Mouse (Mus musculus): ENCODE results near the gene Stk40. TPM values are rescaled to one million over a fixed set of nuclear protein-coding genes. Genes with fewer than 3 reads are reported as not detected.
A peak's percentile ranks its signal among the peaks of the same experiment; 100 is the strongest.
"Not testable (repeated sequence)": the region's sequence is repeated elsewhere in the genome, so short reads cannot be mapped to it uniquely, and the experiment has no call there.

Stk40 gene
- polyA plus RNA-seq, 1 experiment from 2014 or later: 17.3 TPM

DNA sequence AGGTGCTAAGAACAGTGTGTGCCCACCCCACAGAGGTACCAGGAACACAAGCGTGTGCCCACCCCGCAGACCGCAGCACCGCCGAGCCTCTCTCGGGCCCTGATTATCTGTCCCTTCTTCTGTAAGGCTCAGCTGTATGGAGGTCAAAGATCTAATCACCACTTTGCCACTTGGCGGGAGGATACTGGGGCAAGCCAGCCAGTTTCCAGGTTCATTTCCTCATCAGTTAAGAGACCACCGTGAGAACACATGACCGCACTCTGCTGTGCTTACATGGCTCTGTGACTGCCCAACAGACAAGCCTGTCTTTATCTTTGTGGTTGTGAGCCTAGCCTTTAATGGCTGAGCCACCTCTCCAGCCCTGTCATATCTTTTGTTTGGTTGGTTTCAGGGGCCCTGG is 20.7 kb upstream of the Stk40 start:
- Histone ChIP-seq H3K36me3 (ENCODE audit: control insufficient read depth, insufficient read depth, low read length) (0 out of 2 replicates have a peak, but pooled peaks cover 2% of the 10 kb centered on the region), H3K27ac (replicated peaks) (no peak overlapping the region), H3K4me2 (replicated peaks; ENCODE audit: low read depth) (no peak overlapping the region), H3K4me3 (ENCODE audit: low read depth, low read length) (no peak overlapping the region), H3K4me1 (replicated peaks; ENCODE audit: control insufficient read depth, insufficient read depth) (no peaks in the 10 kb centered on the region), H3K27me3 (ENCODE audit: control insufficient read depth, insufficient read depth, low read length) (no peaks in the 10 kb centered on the region), H3K9ac (ENCODE audit: low read length) (no peak overlapping the region), H3K9me3 (ENCODE audit: control insufficient read depth, low read length) (no peaks in the 10 kb centered on the region)
- WGBS: 84% methylated on average over 9 of the region's 9 CpGs
- no peak for DNase-seq (ENCODE audit: low spot score)
- peak; percentile 41; the same call in 1 of the 2 replicates for ATAC-seq (ENCODE audit: low FRiP score, low TSS enrichment)
- TF ChIP-seq CTCF (IDR thresholded peaks at IDR 0.05; ENCODE audit: low read depth) (no peak), EP300 (optimal IDR thresholded peaks at IDR 0.05) (no peak)

- no peak for TF ChIP-seq EP300 (optimal IDR thresholded peaks at IDR 0.05)
- no peak for TF ChIP-seq CTCF (IDR thresholded peaks at IDR 0.05; ENCODE audit: low read depth)
- no peak overlapping the region for H3K4me2 ChIP-seq (replicated peaks; ENCODE audit: low read depth)
- WGBS: 64% methylated on average over 8 of the region's 8 CpGs
- no peaks in the 10 kb centered on the region for H3K9me3 ChIP-seq (ENCODE audit: control insufficient read depth, low read length)
- no peaks in the 10 kb centered on the region for H3K27me3 ChIP-seq (ENCODE audit: control insufficient read depth, insufficient read depth, low read length)
- H3K4me1 ChIP-seq (replicated peaks; ENCODE audit: control insufficient read depth, insufficient read depth): no peaks in the 10 kb centered on the region
- DNase-seq (ENCODE audit: low spot score) (peak; percentile 45), ATAC-seq (ENCODE audit: low FRiP score, low TSS enrichment) (no peak)
- H3K36me3 ChIP-seq (ENCODE audit: control insufficient read depth, insufficient read depth, low read length): 0 out of 2 replicates have a peak, but pooled peaks cover 2% of the 10 kb centered on the region
- H3K9ac ChIP-seq (ENCODE audit: low read length): no peak overlapping the region
- no peak overlapping the region for H3K4me3 ChIP-seq (ENCODE audit: low read depth, low read length)
- H3K27ac ChIP-seq (replicated peaks): no peak overlapping the region
Measured at GRCm38 (mm10) chr4:126084382-126084781, 19.4 kb upstream of the Stk40 start.

DNA sequence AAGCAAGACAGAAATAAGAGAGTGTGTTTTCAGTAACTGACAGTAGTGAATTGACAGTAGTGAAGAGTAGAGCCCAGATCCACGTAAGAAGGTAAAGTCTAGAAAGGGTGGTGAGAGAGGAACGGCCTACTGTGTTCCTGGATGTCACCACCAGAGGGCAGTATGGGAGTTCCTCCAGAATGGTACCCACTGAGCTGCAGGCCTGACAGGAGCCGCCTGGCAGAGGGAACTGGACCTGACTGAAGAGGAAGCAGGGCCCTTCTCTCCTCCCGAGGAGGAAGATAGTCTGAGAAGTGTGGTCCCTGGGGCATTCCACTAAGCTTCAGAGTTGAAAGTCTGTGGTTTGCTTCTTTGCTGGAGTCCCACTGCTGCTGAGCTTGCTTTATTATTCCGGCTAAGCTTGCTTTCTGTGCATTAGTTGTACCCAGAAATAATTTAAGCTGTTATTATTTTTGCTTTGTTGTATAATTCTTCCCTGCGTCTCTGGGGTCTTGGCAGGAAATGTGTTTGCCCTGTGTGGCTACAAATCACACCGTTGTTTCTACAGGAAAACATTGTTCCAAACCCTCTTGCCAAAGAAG is 17.7 kb upstream of the Stk40 start:
- H3K4me3 ChIP-seq (ENCODE audit: low read depth, low read length): no peak overlapping the region
- 21% methylated on average over 7 of the region's 7 CpGs for whole genome bisulfite sequencing
- H3K27me3 ChIP-seq (ENCODE audit: control insufficient read depth, insufficient read depth, low read length): no peaks in the 10 kb centered on the region
- H3K9me3 ChIP-seq (ENCODE audit: control insufficient read depth, low read length): no peaks in the 10 kb centered on the region
- no peaks in the 10 kb centered on the region for H3K4me1 ChIP-seq (replicated peaks; ENCODE audit: control insufficient read depth, insufficient read depth)
- DNase-seq (ENCODE audit: low spot score) (peak; percentile 87), ATAC-seq (ENCODE audit: low FRiP score, low TSS enrichment) (peak; percentile 83)
- no peak overlapping the region for H3K9ac ChIP-seq (ENCODE audit: low read length)
- no peak overlapping the region for H3K4me2 ChIP-seq (replicated peaks; ENCODE audit: low read depth)
- 0 out of 2 replicates have a peak, but pooled peaks cover 2% of the 10 kb centered on the region for H3K36me3 ChIP-seq (ENCODE audit: control insufficient read depth, insufficient read depth, low read length)
- peak; percentile 97 for TF ChIP-seq CTCF (IDR thresholded peaks at IDR 0.05; ENCODE audit: low read depth)
- no peak for TF ChIP-seq EP300 (optimal IDR thresholded peaks at IDR 0.05)
- H3K27ac ChIP-seq (replicated peaks): no peak overlapping the region

- no peaks in the 10 kb centered on the region for H3K9me3 ChIP-seq (ENCODE audit: control insufficient read depth, low read length)
- H3K36me3 ChIP-seq (ENCODE audit: control insufficient read depth, insufficient read depth, low read length): 0 out of 2 replicates have a peak, but pooled peaks cover 2% of the 10 kb centered on the region
- H3K27ac ChIP-seq (replicated peaks): no peak overlapping the region
- WGBS: 66% methylated on average over 7 of the region's 7 CpGs
- no peak for DNase-seq (ENCODE audit: low spot score)
- H3K4me3 ChIP-seq (ENCODE audit: low read depth, low read length): no peak overlapping the region
- TF ChIP-seq EP300 (optimal IDR thresholded peaks at IDR 0.05) (no peak), CTCF (IDR thresholded peaks at IDR 0.05; ENCODE audit: low read depth) (no peak)
- H3K4me1 ChIP-seq (replicated peaks; ENCODE audit: control insufficient read depth, insufficient read depth): no peaks in the 10 kb centered on the region
- H3K4me2 ChIP-seq (replicated peaks; ENCODE audit: low read depth): no peak overlapping the region
- no peaks in the 10 kb centered on the region for H3K27me3 ChIP-seq (ENCODE audit: control insufficient read depth, insufficient read depth, low read length)
- H3K9ac ChIP-seq (ENCODE audit: low read length): no peak overlapping the region
- ATAC-seq (ENCODE audit: low FRiP score, low TSS enrichment): no peak
Measured at GRCm38 (mm10) chr4:126090101-126090847, 13.5 kb upstream of the Stk40 start.

- H3K36me3 ChIP-seq (ENCODE audit: control insufficient read depth, insufficient read depth, low read length): 0 out of 2 replicates have a peak, but pooled peaks cover 2% of the 10 kb centered on the region
- H3K4me2 ChIP-seq (replicated peaks; ENCODE audit: low read depth): no peak overlapping the region
- H3K9me3 ChIP-seq (ENCODE audit: control insufficient read depth, low read length): no peaks in the 10 kb centered on the region
- no peaks in the 10 kb centered on the region for H3K4me1 ChIP-seq (replicated peaks; ENCODE audit: control insufficient read depth, insufficient read depth)
- no peak overlapping the region for H3K27ac ChIP-seq (replicated peaks)
- no peaks in the 10 kb centered on the region for H3K27me3 ChIP-seq (ENCODE audit: control insufficient read depth, insufficient read depth, low read length)
- WGBS: 67% methylated on average over 4 of the region's 4 CpGs
- H3K4me3 ChIP-seq (ENCODE audit: low read depth, low read length): no peak overlapping the region
- no peak for ATAC-seq (ENCODE audit: low FRiP score, low TSS enrichment)
- no peak for TF ChIP-seq CTCF (IDR thresholded peaks at IDR 0.05; ENCODE audit: low read depth)
- no peak for TF ChIP-seq EP300 (optimal IDR thresholded peaks at IDR 0.05)
- no peak for DNase-seq (ENCODE audit: low spot score)
- no peak overlapping the region for H3K9ac ChIP-seq (ENCODE audit: low read length)
Measured at GRCm38 (mm10) chr4:126090848-126091124, 13.0 kb upstream of the Stk40 start.

DNA sequence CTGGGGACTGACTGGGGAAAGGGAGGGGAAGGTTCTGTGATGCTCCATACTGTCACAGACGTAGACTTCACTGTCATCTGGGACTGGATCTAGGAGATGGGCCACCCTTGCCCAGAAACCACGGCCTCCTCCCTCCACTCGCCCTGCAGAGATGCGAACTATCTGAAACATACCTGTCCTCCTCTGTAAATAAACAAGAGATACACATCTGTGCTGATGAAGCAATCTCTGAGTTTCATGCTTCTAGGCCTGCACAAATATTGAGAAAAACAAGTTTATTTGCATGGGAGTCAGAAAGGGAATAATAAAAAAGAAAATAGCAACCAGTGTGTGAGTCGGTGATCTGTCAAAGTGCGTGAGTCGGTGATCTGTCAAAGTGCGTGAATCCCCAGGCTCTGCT is 11.9 kb upstream of the Stk40 start:
- no peaks in the 10 kb centered on the region for H3K9me3 ChIP-seq (ENCODE audit: control insufficient read depth, low read length)
- DNase-seq (ENCODE audit: low spot score) (no peak), ATAC-seq (ENCODE audit: low FRiP score, low TSS enrichment) (no peak)
- no peaks in the 10 kb centered on the region for H3K4me1 ChIP-seq (replicated peaks; ENCODE audit: control insufficient read depth, insufficient read depth)
- 77% methylated on average over 8 of the region's 8 CpGs for WGBS
- H3K4me3 ChIP-seq (ENCODE audit: low read depth, low read length): no peak overlapping the region
- H3K9ac ChIP-seq (ENCODE audit: low read length): no peak overlapping the region
- 0 out of 2 replicates have a peak, but pooled peaks cover 2% of the 10 kb centered on the region for H3K36me3 ChIP-seq (ENCODE audit: control insufficient read depth, insufficient read depth, low read length)
- TF ChIP-seq CTCF (IDR thresholded peaks at IDR 0.05; ENCODE audit: low read depth) (no peak), EP300 (optimal IDR thresholded peaks at IDR 0.05) (no peak)
- no peak overlapping the region for H3K27ac ChIP-seq (replicated peaks)
- H3K27me3 ChIP-seq (ENCODE audit: control insufficient read depth, insufficient read depth, low read length): no peaks in the 10 kb centered on the region
- no peak overlapping the region for H3K4me2 ChIP-seq (replicated peaks; ENCODE audit: low read depth)

- not testable (repeated sequence) for H3K4me3 ChIP-seq (ENCODE audit: low read depth, low read length)
Measured at GRCm38 (mm10) chr4:126095622-126096430, 7.9 kb upstream of the Stk40 start.

More at GRCm38 (mm10) chr4:126095622-126096430, 7.9 kb upstream of the Stk40 start:
- not testable (repeated sequence) for ATAC-seq (ENCODE audit: low FRiP score, low TSS enrichment); H3K4me1 ChIP-seq (replicated peaks; ENCODE audit: control insufficient read depth, insufficient read depth); H3K36me3 ChIP-seq (ENCODE audit: control insufficient read depth, insufficient read depth, low read length); H3K27ac ChIP-seq (replicated peaks); H3K9me3 ChIP-seq (ENCODE audit: control insufficient read depth, low read length); DNase-seq (ENCODE audit: low spot score); H3K27me3 ChIP-seq (ENCODE audit: control insufficient read depth, insufficient read depth, low read length); H3K9ac ChIP-seq (ENCODE audit: low read length)
- 58% methylated on average over 14 of the region's 14 CpGs for WGBS
- peak overlapping the region; percentile 63; the same call in 1 of the 2 replicates for H3K4me2 ChIP-seq (replicated peaks; ENCODE audit: low read depth)

Data from stomach, postnatal 0 days (tissue).